Mouse (Mus musculus) thymus, postnatal 10 days (tissue): Measurements from ENCODE around the gene Slc25a44.
"Not testable (repeated sequence)": the region's sequence is repeated elsewhere in the genome, so short reads cannot be mapped to it uniquely, and the experiment has no call there.

Source experiments
- DNase-seq, 2 experiments: peaks; one replicate each; pipeline ENCODE4 v3.0.0; 2021; ENCODE audit warnings: low spot score in 2 of 2

Slc25a44 gene

GRCm38 (mm10) chr3:88367517-88367916, 57.4 kb downstream of the Slc25a44 start:
- DNase-seq, result not testable (repeated sequence)

DNA sequence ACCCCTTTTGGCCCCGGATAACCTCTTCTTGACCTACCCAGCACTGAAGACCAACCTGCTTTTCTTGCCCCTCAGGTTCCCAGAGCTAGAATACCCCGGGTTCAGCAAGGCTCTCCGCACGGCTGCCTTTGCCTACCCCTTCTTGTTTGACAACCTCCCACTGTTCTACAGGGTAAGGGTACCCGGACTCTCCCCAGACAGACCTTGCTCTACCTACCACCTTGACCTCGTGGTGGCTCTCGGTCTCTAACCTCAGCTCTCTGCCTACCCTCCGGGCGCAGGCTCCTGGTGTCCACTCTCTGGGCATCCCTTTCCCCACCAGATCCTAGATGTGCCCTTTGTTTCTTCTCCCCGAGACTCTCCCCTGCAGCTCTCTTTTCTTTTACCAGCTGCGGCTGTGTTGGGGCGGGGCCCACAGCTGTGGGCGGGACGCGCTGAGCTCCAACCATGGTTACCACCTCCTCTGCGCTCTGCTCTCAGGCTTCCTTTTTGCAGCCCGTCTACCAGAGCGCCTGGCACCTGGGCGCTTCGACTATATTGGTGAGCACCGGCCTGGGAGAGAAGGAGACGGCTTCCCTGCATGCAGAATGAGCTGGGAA, 58.0 kb downstream of the Slc25a44 start:
- peak; percentile 80 to 84 for DNase-seq

GRCm38 (mm10) chr3:88365705-88366361, 59.1 kb downstream of the Slc25a44 start:
- peak in 1 of 2 experiments; percentile 14 for DNase-seq

GRCm38 (mm10) chr3:88364337-88364736, 60.6 kb downstream of the Slc25a44 start, which contains the start of gene Paqr6:
TSS of gene Paqr6 (plus strand) at chr3:88364584.
- no peak for DNase-seq

GRCm38 (mm10) chr3:88363700-88364099, 61.2 kb downstream of the Slc25a44 start:
- no peak for DNase-seq

DNA sequence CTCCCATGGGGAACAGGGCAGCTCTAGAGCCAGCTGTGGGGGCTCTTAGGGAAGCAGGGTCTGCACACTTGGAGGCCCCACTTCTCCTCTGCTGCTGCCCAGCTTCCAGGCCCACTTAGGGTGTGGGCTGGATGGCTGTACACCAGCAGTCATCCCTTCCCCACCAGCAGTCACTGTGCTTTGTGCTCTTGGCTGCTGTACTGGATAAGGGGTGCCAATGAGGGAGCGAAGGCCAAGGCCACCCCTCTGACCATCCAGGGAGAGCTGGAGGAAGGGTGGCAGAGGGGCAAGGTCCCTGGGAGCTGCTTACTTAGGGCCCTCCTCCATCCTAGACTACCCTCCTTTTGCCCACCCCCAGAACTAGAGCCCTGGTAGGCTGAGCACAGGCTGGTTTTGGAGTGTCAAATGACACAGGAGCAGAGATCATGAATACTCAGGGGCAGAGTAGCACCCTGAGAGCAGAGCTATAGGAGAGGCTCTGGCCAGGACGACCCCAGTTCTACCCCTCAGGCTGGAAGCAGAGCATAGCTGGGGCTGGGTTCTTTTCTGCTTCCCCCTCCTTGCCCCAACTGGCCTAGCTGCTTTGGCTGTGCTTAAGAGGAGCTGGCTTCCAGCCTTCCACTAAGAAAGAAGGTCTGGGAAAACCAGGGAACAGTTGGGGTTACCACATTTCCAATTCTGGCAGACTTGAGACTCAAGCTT, 63.2 kb downstream of the Slc25a44 start:
- no peak for DNase-seq

DNA sequence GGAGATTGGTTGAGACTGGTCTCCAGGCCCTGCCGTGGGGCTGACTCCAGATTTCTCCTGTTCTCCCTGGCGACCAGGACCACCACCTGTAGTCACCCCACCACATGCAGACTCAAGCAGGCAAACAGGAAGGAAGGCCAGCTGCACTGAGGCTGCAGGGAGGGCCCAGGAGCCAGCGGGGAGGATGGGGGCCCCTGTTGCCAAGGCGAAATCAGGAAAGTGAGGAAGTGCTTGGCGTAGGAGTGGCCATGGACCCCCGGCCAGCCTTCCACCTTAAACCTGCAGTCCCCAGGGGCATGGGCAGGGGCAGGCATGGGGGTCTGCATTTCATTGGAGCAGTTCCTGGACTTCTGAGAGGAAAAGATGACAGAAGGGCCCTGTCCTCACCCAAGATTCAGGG, 63.8 kb downstream of the Slc25a44 start:
- DNase-seq, result peak in 1 of 2 experiments; percentile 18
